Mouse (Mus musculus): ENCODE data around the gene Mcrip2.
A peak's percentile ranks its signal among the peaks of the same experiment; 100 is the strongest.
"Not testable (repeated sequence)": the region's sequence is repeated elsewhere in the genome, so short reads cannot be mapped to it uniquely, and the experiment has no call there.

The Mcrip2 gene

DNA sequence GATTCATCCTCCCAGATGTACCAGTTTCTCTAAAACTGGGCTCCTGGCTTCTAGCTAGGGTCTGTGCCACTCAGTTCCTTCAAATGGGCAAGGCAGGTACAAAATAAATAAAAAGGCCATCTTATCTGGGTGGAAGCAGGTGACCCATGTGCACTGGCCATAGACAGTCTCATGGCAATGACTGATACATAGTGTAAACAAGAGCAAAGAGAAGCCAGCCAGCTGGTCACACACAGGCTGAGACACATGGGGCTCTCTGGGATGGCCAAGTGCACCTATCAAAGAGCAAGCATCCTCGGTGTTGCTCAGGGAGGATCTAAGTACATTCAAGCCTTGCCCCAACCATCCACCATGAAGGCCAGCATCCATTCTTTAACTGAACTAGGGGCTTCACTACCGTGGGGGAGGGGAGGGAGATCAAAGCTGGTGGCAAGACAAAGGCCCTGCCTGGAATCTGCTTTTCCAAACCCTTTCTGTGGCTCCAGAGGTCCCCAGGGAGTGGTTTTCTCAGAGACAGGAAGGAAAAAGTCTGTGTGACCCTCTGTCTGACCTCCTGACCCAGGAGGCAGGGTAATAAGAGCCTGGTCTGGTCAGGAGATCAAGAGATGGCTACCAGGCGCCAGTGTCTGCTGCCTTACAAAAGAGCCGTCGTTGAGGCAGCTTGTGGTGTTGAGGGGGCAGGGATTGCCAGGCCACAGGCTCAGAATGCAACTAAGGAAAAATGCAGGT is 12.5 kb upstream of the Mcrip2 start:
- no peak for DNase-seq (ENCODE audit: low spot score in 2 of 2)

- DNase-seq (ENCODE audit: low spot score in 2 of 2) = no peak
Measured at GRCm38 (mm10) chr17:25880196-25880910, 11.8 kb upstream of the Mcrip2 start, which contains the start of gene Wfikkn1. TSS of gene Wfikkn1 (minus strand) at chr17:25880858.

- DNase-seq (ENCODE audit: low spot score in 2 of 2) = no peak
Measured at GRCm38 (mm10) chr17:25879750-25880149, 11.2 kb upstream of the Mcrip2 start.

- DNase-seq (ENCODE audit: low spot score in 2 of 2) = no peak
Measured at GRCm38 (mm10) chr17:25879261-25879660, 10.7 kb upstream of the Mcrip2 start.

DNA sequence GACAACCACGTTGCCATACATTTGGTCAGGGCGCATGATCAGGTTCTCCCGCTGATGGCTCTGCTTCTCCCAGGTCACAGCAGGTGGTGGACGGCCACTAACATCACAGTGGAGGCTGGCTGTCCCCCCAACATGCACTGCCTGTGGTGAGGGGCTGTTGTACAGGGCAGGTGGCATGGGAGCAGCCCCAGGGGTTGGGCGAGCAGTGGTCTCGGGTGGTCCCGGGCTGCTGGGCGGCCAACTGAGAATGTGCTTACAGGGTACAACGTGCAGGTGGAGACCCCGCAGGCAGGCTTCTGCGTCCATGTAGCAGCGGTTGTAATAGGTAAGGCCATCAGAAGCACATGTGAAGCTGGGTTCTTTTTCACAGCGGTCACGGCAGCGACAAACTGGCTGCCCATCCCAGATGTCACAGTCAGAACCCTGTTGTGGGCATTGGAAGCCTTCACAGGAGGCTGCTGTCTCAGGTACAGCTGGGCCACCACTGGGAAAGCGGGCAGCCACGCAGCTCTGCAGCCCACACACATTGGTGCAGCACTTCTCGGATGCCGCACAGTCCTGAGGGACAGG is 10.1 kb upstream of the Mcrip2 start:
- DNase-seq (ENCODE audit: low spot score in 2 of 2) = no peak

GRCm38 (mm10) chr17:25877741-25878610 is 9.4 kb upstream of the Mcrip2 start:
- DNase-seq (ENCODE audit: low spot score in 2 of 2) = no peak

DNA sequence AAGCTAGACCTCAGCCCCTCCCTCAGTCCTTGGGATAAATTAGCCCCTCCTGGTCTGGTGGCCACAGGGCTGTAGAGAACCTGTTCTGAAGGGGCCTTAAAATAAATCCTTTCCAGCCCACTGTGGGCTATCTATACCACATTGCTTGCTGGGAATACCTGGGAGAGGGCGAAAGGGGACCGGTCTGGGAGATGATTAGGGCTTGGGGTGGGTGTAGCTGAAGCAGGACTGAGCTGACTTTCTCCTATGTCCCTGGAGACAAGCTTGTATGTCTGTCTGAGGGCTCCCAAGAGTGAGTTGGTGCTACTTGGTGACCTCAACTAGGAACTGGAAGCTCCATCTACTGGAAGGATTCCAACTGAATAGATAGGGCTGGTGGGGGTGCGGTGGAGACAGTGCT is 8.5 kb upstream of the Mcrip2 start:
- no peak for DNase-seq (ENCODE audit: low spot score in 2 of 2)

DNA sequence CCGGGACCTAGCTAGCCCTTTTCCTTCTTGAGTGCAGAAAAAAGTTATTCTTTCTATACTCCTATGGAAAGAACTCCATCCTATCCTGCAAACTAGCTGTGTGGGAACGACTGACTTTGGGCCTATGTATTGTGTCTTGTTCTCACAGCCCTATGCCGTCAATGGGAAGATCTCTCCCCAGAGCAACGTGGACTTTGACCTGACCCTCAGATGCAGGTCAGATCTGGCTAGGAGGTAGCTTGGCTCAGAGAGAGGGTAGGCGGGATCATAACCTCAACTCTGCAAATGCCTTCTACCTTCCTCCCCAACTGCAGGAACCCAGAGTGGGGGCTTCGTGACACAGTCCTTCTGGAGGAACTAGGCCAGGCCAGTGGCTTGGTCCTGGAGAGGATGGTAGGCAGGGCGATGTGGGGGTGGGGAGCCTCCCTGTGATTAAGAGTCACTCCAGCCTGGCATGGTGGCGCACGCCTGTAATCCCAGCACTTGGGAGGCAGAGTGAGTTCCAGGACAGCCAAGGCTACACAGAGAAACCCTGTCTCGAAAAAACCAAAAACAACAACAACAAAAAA is 7.9 kb upstream of the Mcrip2 start:
- no peak for DNase-seq (ENCODE audit: low spot score in 2 of 2)

DNA sequence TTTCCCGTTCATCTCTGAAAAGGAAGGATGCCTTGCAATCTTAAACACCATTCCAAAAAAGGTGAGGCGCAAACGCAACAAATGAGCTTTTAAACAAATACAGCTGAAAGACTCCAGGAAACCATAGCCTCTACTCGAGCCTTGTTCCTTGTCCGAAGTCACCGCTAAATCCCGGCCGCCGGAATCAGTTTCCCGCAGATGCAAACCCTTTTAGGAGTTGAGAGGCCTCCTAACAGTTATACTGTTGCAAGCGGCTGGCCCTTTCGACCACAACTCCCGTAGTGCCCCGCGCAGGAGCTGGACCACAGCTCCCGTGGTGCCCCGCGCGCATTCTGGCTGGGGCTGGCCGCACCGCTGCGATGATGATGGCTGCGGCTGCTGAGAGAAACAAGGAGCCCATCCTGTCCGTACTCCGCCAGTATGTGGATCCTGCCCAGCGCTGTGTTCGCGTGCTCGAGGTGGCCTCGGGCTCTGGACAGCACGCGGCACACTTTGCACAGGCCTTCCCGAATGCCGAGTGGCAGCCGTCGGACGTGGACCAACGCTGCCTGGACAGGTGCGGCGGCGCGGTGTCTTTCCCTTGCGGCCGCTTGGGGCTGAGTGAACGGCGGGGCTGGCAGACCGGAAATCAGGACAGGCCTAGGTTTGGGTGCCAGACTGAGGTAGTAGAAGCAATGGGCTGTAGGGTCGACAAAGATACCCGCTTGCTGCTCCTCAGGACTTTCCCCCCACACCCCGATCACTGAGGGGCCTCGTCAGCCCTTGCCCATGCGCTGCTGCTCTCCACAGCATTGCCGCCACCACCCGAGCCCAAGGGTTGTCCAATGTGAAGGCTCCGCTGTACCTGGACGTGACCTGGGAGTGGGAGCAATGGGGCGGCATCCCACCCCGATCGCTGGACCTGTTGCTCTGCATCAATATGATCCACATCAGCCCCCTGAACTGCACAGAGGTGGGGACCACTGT is 6.9 kb upstream of the Mcrip2 start:
- peak; percentile 78 to 83 for DNase-seq (ENCODE audit: low spot score in 2 of 2)

- peak; percentile 92 to 96 for DNase-seq (ENCODE audit: low spot score in 2 of 2)
Measured at GRCm38 (mm10) chr17:25874721-25875170, 6.2 kb upstream of the Mcrip2 start, which contains the start of gene Mettl26. TSS of gene Mettl26 (plus strand) at chr17:25875074.

- no peak for DNase-seq (ENCODE audit: low spot score in 2 of 2)
Measured at GRCm38 (mm10) chr17:25874148-25874720, 5.7 kb upstream of the Mcrip2 start.

DNA sequence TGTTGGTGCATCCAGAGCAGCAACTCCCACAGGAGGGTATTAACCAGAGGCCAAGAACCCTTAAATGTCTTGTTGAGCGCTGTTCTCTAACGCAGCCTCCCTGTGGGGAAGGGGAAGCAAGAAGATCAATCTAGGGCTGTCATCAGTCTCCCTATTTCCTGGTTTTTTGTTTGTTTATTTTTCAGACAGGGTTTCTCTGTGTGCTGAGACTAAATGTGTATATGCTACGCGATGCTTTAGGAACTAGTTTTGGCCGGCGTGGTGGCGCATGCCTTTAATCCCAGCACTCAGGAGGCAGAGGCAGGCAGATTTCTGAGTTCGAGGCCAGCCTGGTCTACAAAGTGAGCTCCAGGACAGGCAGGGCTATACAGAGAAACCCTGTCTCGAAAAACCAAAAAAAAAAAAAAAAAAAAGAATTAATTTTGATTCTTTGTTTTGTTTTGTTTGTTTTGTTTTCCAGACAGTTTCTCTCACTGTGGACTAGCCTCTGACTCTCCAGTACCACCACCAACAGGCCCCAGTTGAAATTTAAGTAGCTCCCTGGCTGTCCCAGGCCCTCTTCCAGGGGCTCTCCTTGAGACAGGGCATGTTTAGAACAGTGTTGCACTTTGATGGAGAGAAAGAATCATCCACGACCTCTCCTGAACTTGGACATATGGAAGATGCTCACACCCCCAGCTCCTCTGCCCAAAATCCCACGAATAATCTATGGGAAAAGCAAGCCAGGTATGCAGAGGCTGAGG is 5.0 kb upstream of the Mcrip2 start:
- DNase-seq (ENCODE audit: low spot score in 2 of 2) = no peak

DNA sequence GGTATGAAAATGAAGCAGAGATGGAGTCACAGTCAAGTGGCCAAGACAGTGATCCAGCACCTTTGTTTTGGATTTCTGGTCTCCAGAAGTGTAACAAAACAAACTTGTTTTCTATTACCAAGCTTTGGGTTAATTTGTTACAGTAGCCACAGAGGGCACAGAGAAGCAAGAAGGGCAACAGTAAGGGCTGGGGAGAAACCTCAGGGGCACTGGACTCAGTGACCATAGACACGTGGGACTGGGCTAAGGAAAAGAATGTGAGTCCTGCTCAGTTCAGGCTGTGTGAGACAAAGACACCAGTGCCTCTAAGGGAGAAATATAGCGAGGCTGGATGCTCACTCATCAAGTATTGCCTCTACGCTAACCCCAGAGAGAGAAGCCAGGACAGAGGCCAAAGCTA is 4.1 kb upstream of the Mcrip2 start:
- DNase-seq (ENCODE audit: low spot score in 2 of 2) = no peak

GRCm38 (mm10) chr17:25871566-25871965 is 3.0 kb upstream of the Mcrip2 start:
- not testable (repeated sequence) for DNase-seq (ENCODE audit: low spot score in 2 of 2)

DNA sequence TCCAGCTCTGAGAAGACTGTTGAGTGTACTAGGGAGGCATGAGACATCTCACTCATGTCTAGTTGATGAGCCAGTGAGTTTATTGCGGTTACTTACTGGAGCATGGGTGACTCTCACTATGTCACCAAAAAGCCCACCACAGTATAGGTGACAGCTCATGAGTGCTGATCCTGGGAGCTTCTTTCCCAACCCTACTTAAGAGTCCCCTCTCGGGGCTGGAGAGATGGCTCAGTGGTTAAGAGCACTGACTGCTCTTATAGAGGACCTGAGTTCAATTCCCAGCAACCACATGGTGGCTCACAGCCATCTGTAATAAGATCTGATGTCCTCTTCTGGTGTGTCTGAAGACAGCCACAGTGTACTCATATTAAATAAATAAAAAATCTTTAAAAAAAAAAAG is 1.4 kb upstream of the Mcrip2 start:
- DNase-seq (ENCODE audit: low spot score in 2 of 2) = no peak

- DNase-seq (ENCODE audit: low spot score in 2 of 2) = no peak
Measured at GRCm38 (mm10) chr17:25869498-25869897, 934 bp upstream of the Mcrip2 start.

DNA sequence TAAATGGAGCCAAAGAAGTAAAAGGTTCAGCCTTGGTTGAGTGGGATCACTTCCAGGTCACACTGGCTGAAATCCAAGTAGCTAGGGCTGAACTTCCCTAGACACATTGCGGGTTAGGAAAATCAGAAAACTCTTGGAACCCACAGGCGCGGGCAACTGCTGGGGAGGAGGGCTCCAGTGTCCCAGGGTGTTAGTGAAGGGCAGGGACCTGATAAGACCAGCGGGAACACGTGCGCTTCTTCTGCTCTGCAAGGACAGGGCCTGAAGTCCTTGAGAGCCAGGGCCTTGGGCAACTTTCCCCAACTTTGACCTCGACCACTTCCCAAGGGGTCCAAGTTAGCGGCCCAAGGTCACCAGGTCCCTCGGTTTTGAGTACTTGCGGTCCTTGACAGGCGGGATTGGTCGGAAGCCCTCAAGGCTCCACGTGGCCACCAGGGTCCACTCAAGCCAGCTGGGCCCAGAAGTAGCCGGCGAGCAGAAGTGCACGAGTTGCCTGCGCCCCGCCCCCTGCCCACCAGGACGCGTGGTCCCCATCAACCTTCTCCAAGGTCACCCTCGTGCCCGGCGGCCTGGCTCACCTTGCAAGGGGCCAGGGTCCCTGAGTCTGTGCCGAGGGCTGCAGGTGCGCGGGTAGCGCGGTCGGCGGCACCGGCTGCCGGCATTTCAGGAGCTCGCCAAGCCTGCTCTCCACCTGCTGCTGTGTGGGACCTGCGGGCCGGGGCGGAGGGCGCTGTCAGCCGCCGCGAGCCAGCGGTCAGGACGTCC is 546 bp downstream of the Mcrip2 start:
- DNase-seq (ENCODE audit: low spot score in 2 of 2) = no peak

- no peak for DNase-seq (ENCODE audit: low spot score in 2 of 2)
Measured at GRCm38 (mm10) chr17:25867509-25867835, 1.1 kb downstream of the Mcrip2 start.

GRCm38 (mm10) chr17:25866172-25866571 is 2.4 kb downstream of the Mcrip2 start:
- DNase-seq (ENCODE audit: low spot score in 2 of 2) = no peak

Data from spleen, postnatal 14 days (tissue).